Mouse (Mus musculus) forebrain, postnatal 0 days (tissue): ENCODE measurements around the gene Shank3. TPM values are rescaled to one million over a fixed set of nuclear protein-coding genes. Genes with fewer than 3 reads are reported as not detected.
A peak's percentile ranks its signal among the peaks of the same experiment; 100 is the strongest.

ENCODE experiments used
- ATAC-seq: fragments of 200-750 bp; cut with Nextera tagmentation; 2 replicates; pipeline ENCODE4 v1.8.0; 2017; ENCODE audit warnings: mild to moderate bottlenecking, moderate library complexity
- DNase-seq: peaks from one replicate; pipeline ENCODE4 v3.0.0-alpha.2; 2015
- H3K27ac ChIP-seq: fragments of 300-500 bp; sonication (generic); 2 replicates; pipeline ENCODE4 v1.5.1; 2014; ENCODE audit warnings: low read depth, mild to moderate bottlenecking, antibody characterized with exemption, low read length, moderate library complexity, mixed read lengths
- H3K27me3 ChIP-seq: fragments of 300-500 bp; sonication (generic); 2 replicates; pipeline ENCODE4 v1.6.1; 2014; ENCODE audit warnings: mild to moderate bottlenecking, low read length, mixed read lengths; ENCODE audit not compliant: insufficient read depth
- H3K36me3 ChIP-seq: fragments of 300-500 bp; sonication (generic); 2 replicates; pipeline ENCODE4 v1.6.1; 2014; ENCODE audit warnings: mild to moderate bottlenecking, moderate library complexity; ENCODE audit not compliant: insufficient read depth
- H3K4me1 ChIP-seq: fragments of 300-500 bp; sonication (generic); 2 replicates; pipeline ENCODE4 v1.6.1; 2014; ENCODE audit warnings: antibody characterized with exemption; ENCODE audit not compliant: insufficient read depth
- H3K4me2 ChIP-seq: fragments of 300-500 bp; sonication (generic); 2 replicates; pipeline ENCODE4 v1.6.1; 2014; ENCODE audit warnings: low read depth, mild to moderate bottlenecking, moderate library complexity
- H3K4me3 ChIP-seq: fragments of 300-500 bp; sonication (generic); 2 replicates; pipeline ENCODE4 v1.5.1; 2014; ENCODE audit warnings: low read depth, low read length, mixed read lengths
- H3K9ac ChIP-seq: fragments of 300-500 bp; sonication (generic); 2 replicates; pipeline ENCODE4 v1.6.1; 2014; ENCODE audit warnings: mild to moderate bottlenecking
- H3K9me3 ChIP-seq: fragments of 300-500 bp; sonication (generic); 2 replicates; pipeline ENCODE4 v1.6.1; 2016; ENCODE audit warnings: low read length
- CTCF ChIP-seq: sonication (generic); IDR thresholded peaks from 2 replicates; pipeline ENCODE4 v1.5.1; 2016; ENCODE audit warnings: antibody characterized with exemption, control low read depth, low read depth
- WGBS: fragments of 180-500 bp; shearing (Covaris S2); extraction: QIAGEN DNeasy Blood & Tissue Kit; methylation state at CpG from one replicate; pipeline ENCODE4 v1.1.7; 2014; 5-methylcytosine and 5-hydroxymethylcytosine counted together
- polyA plus RNA-seq: library from polyadenylated mRNA; unstranded; fragments of >200 nt; fragmentation: Nextera tagmentation; extraction: Ambion mirVana; gene quantifications from 2 replicates; pipeline ENCODE4 v1.2.1, GENCODE M21; 2015
- total RNA-seq: library from RNA; depleted of rRNA; stranded (reverse); fragments of >200 nt; gene quantifications from 2 replicates; pipeline ENCODE4 v1.2.3, GENCODE M21; 2014

Shank3 gene
- total and polyA plus RNA-seq, 2 experiments from 2014 or later, result 10.6 to 42.4 TPM

GRCm38 (mm10) chr15:89501321-89501720 is 1.9 kb downstream of the Shank3 start:
- peaks cover 9% of the 10 kb centered on the region for H3K4me1 ChIP-seq
- no peak overlapping the region for H3K4me3 ChIP-seq
- DNase-seq (no peak), ATAC-seq (no peak)
- no peak overlapping the region for H3K4me2 ChIP-seq
- no peak for TF ChIP-seq CTCF
- H3K27me3 ChIP-seq, result 0 out of 2 replicates have a peak, but pooled peaks cover 3% of the 10 kb centered on the region
- no peaks in the 10 kb centered on the region for H3K9me3 ChIP-seq
- H3K36me3 ChIP-seq, result peaks cover 28% of the 10 kb centered on the region
- 86% methylated on average over 3 of the region's 3 CpGs for WGBS
- no peak overlapping the region for H3K27ac ChIP-seq
- no peak overlapping the region for H3K9ac ChIP-seq

- Histone ChIP-seq H3K4me1 (0 out of 2 replicates have a peak, but pooled peaks cover 5% of the 10 kb centered on the region), H3K4me2 (no peak overlapping the region), H3K36me3 (peaks cover 44% of the 10 kb centered on the region), H3K27me3 (no peaks in the 10 kb centered on the region), H3K9ac (no peak overlapping the region), H3K4me3 (no peak overlapping the region), H3K9me3 (no peaks in the 10 kb centered on the region), H3K27ac (no peak overlapping the region)
- DNase-seq (no peak), ATAC-seq (no peak)
- WGBS, result 97% methylated on average over 9 of the region's 9 CpGs
- no peak for TF ChIP-seq CTCF
Measured at GRCm38 (mm10) chr15:89504838-89505237, 5.4 kb downstream of the Shank3 start.

GRCm38 (mm10) chr15:89507751-89508150 is 8.3 kb downstream of the Shank3 start:
- no peaks in the 10 kb centered on the region for H3K27me3 ChIP-seq
- H3K4me3 ChIP-seq, result no peak overlapping the region
- no peak for ATAC-seq
- H3K27ac ChIP-seq, result no peak overlapping the region
- no peak for DNase-seq
- H3K9me3 ChIP-seq, result no peaks in the 10 kb centered on the region
- no peak for TF ChIP-seq CTCF
- WGBS, result 89% methylated on average over 8 of the region's 8 CpGs
- H3K36me3 ChIP-seq, result peaks cover 51% of the 10 kb centered on the region
- H3K4me2 ChIP-seq, result no peak overlapping the region
- no peak overlapping the region for H3K9ac ChIP-seq
- H3K4me1 ChIP-seq, result no peaks in the 10 kb centered on the region

- no peaks in the 10 kb centered on the region for H3K9me3 ChIP-seq
- WGBS, result 80% methylated on average over 4 of the region's 4 CpGs
- H3K9ac ChIP-seq, result no peak overlapping the region
- no peak for TF ChIP-seq CTCF
- H3K36me3 ChIP-seq, result peaks cover 18% of the 10 kb centered on the region; the same call in 1 of the 2 replicates
- ATAC-seq (no peak), DNase-seq (no peak)
- H3K4me3 ChIP-seq, result no peak overlapping the region
- no peaks in the 10 kb centered on the region for H3K27me3 ChIP-seq
- no peak overlapping the region for H3K4me2 ChIP-seq
- H3K27ac ChIP-seq, result no peak overlapping the region
- H3K4me1 ChIP-seq, result no peaks in the 10 kb centered on the region
Measured at GRCm38 (mm10) chr15:89512679-89513078, 13.3 kb downstream of the Shank3 start.

- Histone ChIP-seq H3K9me3 (no peaks in the 10 kb centered on the region), H3K27ac (no peak overlapping the region), H3K27me3 (no peaks in the 10 kb centered on the region; the same call in 1 of the 2 replicates), H3K4me1 (0 out of 2 replicates have a peak, but pooled peaks cover 5% of the 10 kb centered on the region), H3K4me2 (no peak overlapping the region), H3K4me3 (no peak overlapping the region), H3K36me3 (peaks cover 13% of the 10 kb centered on the region; the same call in 1 of the 2 replicates), H3K9ac (no peak overlapping the region)
- no peak for DNase-seq
- ATAC-seq, result no peak
- TF ChIP-seq CTCF, result no peak
- 83% methylated on average over 7 of the region's 7 CpGs for WGBS
Measured at GRCm38 (mm10) chr15:89521951-89522350, 22.5 kb downstream of the Shank3 start.

- no peak for ATAC-seq
- no peak overlapping the region for H3K4me3 ChIP-seq
- H3K4me2 ChIP-seq, result peak overlapping the region; percentile 90
Measured at GRCm38 (mm10) chr15:89522566-89523282, 23.3 kb downstream of the Shank3 start.

GRCm38 (mm10) chr15:89523283-89523832 is 23.9 kb downstream of the Shank3 start:
- DNase-seq, result no peak
- peak; percentile 74 for ATAC-seq
- 15% methylated on average over 13 of the region's 47 CpGs for WGBS
- TF ChIP-seq CTCF, result no peak
- Histone ChIP-seq H3K4me1 (0 out of 2 replicates have a peak, but pooled peaks cover 5% of the 10 kb centered on the region), H3K9me3 (no peaks in the 10 kb centered on the region), H3K4me3 (peak overlapping the region; percentile 60), H3K27ac (no peak overlapping the region), H3K9ac (peak overlapping the region; percentile 56), H3K4me2 (peak overlapping the region; percentile 90), H3K36me3 (peaks cover 13% of the 10 kb centered on the region; the same call in 1 of the 2 replicates), H3K27me3 (no peaks in the 10 kb centered on the region; the same call in 1 of the 2 replicates)

More at GRCm38 (mm10) chr15:89522566-89523282, 23.3 kb downstream of the Shank3 start:
- Histone ChIP-seq H3K9ac (no peak overlapping the region), H3K27me3 (no peaks in the 10 kb centered on the region; the same call in 1 of the 2 replicates), H3K9me3 (no peaks in the 10 kb centered on the region), H3K27ac (no peak overlapping the region), H3K4me1 (0 out of 2 replicates have a peak, but pooled peaks cover 5% of the 10 kb centered on the region), H3K36me3 (peaks cover 13% of the 10 kb centered on the region; the same call in 1 of the 2 replicates)
- TF ChIP-seq CTCF, result no peak
- DNase-seq, result no peak
- 87% methylated on average over 10 of the region's 10 CpGs for WGBS
